Mouse (Mus musculus) E14TG2a.4 (cell line): Measurements from ENCODE around the gene Aipl1.
A peak's percentile ranks its signal among the peaks of the same experiment; 100 is the strongest.

ENCODE experiments used
- H3K27me3 ChIP-seq: 2 replicates; pipeline ENCODE4 v1.6.1; 2014; ENCODE audit warnings: low read length, control low read depth; ENCODE audit not compliant: insufficient read depth
- H3K36me3 ChIP-seq: 2 replicates; pipeline ENCODE4 v1.6.1; 2014; ENCODE audit warnings: low read length, control low read depth; ENCODE audit not compliant: insufficient read depth
- H3K4me1 ChIP-seq: replicated peaks from 2 replicates; pipeline ENCODE4 v1.6.1; 2014; ENCODE audit warnings: low read depth, low read length, control low read depth
- H3K4me3 ChIP-seq: replicated peaks from 2 replicates; pipeline ENCODE4 v1.5.1; 2014; ENCODE audit warnings: mild to moderate bottlenecking, low read length
- H3K9me3 ChIP-seq: 2 replicates; pipeline ENCODE4 v1.6.1; 2014; ENCODE audit warnings: low read length, control low read depth
- CTCF ChIP-seq: conservative IDR thresholded peaks from 2 replicates; pipeline ENCODE4 v1.5.1; 2014; ENCODE audit warnings: low read length
- NANOG ChIP-seq: IDR thresholded peaks from 2 replicates; pipeline ENCODE4 v1.6.1; 2014; ENCODE audit warnings: borderline replicate concordance, low read length, mixed read lengths
- POU5F1 ChIP-seq: IDR thresholded peaks from 2 replicates; pipeline ENCODE4 v1.6.1; 2014; ENCODE audit warnings: low read length, borderline replicate concordance

Aipl1 gene

DNA sequence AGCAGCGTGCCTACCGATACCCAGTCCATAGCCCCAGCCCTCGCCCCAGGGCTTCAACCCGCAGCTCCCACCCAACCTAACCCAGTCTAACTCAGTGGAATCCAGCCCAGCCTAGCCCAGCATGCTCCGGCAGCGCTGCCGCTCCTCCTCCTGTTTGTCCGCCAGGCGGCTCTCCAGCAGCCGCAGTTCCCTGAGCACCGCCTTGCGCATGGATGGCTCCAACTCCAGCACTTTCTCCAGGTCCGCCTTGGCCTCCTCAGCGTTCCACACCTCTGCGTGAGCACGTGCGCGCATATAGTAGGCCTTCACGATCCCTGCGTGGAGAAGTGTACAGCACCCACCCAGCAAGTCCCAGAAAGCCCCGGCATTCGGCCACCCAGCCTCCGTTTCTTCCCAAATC, 8.2 kb downstream of the Aipl1 start:
- H3K27me3 ChIP-seq: peaks cover 44% of the 10 kb centered on the region
- H3K4me1 ChIP-seq: peaks cover 29% of the 10 kb centered on the region
- H3K9me3 ChIP-seq: peaks cover 12% of the 10 kb centered on the region; the same call in 1 of the 2 replicates
- no peak for TF ChIP-seq POU5F1
- TF ChIP-seq CTCF: peak; percentile 19
- TF ChIP-seq NANOG: no peak
- H3K36me3 ChIP-seq: no peaks in the 10 kb centered on the region
- no peak overlapping the region for H3K4me3 ChIP-seq

- peaks cover 44% of the 10 kb centered on the region for H3K27me3 ChIP-seq
- H3K9me3 ChIP-seq: peaks cover 12% of the 10 kb centered on the region; the same call in 1 of the 2 replicates
- H3K4me1 ChIP-seq: peaks cover 31% of the 10 kb centered on the region
- TF ChIP-seq NANOG (no peak), CTCF (no peak), POU5F1 (no peak)
- no peak overlapping the region for H3K4me3 ChIP-seq
- no peaks in the 10 kb centered on the region for H3K36me3 ChIP-seq
These were observed 9.5 kb downstream of the Aipl1 start for GRCm38 (mm10) chr11:72027836-72028235.

- peaks cover 29% of the 10 kb centered on the region for H3K4me1 ChIP-seq
- peaks cover 37% of the 10 kb centered on the region for H3K27me3 ChIP-seq
- H3K9me3 ChIP-seq: peaks cover 12% of the 10 kb centered on the region; the same call in 1 of the 2 replicates
- no peak for TF ChIP-seq POU5F1
- no peak for TF ChIP-seq CTCF
- no peak for TF ChIP-seq NANOG
- no peak overlapping the region for H3K4me3 ChIP-seq
- H3K36me3 ChIP-seq: no peaks in the 10 kb centered on the region
These were observed 10.8 kb downstream of the Aipl1 start for GRCm38 (mm10) chr11:72026516-72026915.

DNA sequence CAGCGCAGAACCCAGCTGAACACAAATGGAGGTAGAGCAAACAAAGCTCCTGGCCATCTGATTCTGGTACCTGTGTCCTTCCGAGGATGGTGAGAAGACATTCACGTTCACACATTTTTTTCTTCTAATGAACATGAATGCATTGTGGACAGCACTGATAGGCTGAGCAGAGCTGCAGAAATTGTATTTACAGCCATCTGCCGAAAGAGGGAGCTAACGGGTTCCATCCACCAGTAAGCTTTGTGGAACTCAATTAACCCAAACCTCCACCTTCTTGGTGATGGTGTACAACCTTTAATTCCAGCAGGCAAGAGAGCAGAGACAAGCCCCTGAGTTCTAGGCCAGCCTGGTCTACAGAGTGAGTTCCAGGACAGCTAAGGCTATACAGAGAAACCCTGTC, 11.5 kb downstream of the Aipl1 start:
- Histone ChIP-seq H3K9me3 (peaks cover 12% of the 10 kb centered on the region; the same call in 1 of the 2 replicates), H3K4me3 (no peak overlapping the region), H3K27me3 (peaks cover 36% of the 10 kb centered on the region), H3K4me1 (peaks cover 22% of the 10 kb centered on the region), H3K36me3 (no peaks in the 10 kb centered on the region)
- TF ChIP-seq POU5F1 (no peak), CTCF (peak; percentile 71)

DNA sequence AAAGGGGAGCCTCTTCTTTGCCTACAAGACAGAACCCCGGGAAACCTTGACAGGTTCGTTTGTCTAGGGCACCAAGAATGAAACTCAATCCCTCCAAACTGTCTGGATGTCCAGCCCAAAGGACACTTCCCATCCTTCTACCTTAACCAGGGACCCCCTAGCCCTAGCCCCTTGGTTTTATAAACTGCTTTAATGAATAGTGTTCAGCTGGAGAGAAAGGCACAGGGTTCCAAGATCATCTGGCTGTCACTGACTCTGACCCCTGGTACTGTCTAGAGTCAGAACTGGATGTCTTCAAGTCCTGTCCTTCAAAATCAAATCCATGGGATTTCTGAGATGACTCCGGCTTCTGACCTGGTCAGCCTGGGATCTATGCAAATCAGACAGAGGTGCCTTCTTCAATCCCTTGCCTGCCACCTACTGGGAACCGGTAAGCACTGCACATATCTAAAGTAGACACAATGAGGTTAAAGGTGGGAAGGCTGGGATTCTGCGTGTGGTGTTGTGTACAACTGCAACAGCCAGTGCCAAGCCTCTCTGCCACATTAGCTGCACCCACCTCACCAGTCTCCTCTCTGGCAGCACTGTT, 13.0 kb downstream of the Aipl1 start:
- H3K4me3 ChIP-seq: no peak overlapping the region
- H3K36me3 ChIP-seq: no peaks in the 10 kb centered on the region
- no peaks in the 10 kb centered on the region for H3K9me3 ChIP-seq
- H3K27me3 ChIP-seq: peaks cover 25% of the 10 kb centered on the region
- peaks cover 19% of the 10 kb centered on the region for H3K4me1 ChIP-seq
- TF ChIP-seq POU5F1 (no peak), CTCF (peak; percentile 59)

- no peak overlapping the region for H3K4me3 ChIP-seq
- H3K36me3 ChIP-seq: no peaks in the 10 kb centered on the region
- peaks cover 13% of the 10 kb centered on the region for H3K4me1 ChIP-seq
- TF ChIP-seq NANOG (no peak), CTCF (peak; percentile 85), POU5F1 (no peak)
- no peaks in the 10 kb centered on the region for H3K9me3 ChIP-seq
- H3K27me3 ChIP-seq: peaks cover 22% of the 10 kb centered on the region
These were observed 13.7 kb downstream of the Aipl1 start for GRCm38 (mm10) chr11:72023581-72023980.

DNA sequence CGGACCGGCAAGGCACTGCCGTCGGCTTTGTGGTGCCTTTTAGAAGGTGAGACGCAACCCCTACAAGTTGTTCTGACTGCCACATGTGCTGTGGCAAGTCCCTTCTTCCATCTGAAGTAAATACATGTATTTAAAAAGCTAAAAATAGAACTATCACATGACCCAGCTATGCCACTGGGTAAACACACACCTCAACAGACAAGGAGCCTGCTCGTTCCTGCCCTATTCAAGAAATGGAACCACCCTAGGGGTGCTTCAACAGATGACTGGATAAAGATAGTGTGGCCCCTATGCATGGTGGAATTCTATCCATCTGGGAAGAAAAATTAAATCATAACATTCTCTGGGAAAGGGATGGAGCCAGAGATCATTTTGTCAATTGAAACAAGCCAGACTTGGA, 14.5 kb downstream of the Aipl1 start:
- TF ChIP-seq POU5F1 (no peak), NANOG (no peak), CTCF (no peak)

GRCm38 (mm10) chr11:72021015-72021414, 16.3 kb downstream of the Aipl1 start:
- no peaks in the 10 kb centered on the region for H3K9me3 ChIP-seq
- H3K36me3 ChIP-seq: no peaks in the 10 kb centered on the region
- TF ChIP-seq POU5F1 (no peak), CTCF (no peak), NANOG (no peak)
- H3K4me1 ChIP-seq: peaks cover 10% of the 10 kb centered on the region
- no peak overlapping the region for H3K4me3 ChIP-seq
- H3K27me3 ChIP-seq: peaks cover 10% of the 10 kb centered on the region; the same call in 1 of the 2 replicates

More for the DNA sequence above, 14.5 kb downstream of the Aipl1 start:
- H3K36me3 ChIP-seq: no peaks in the 10 kb centered on the region
- H3K4me3 ChIP-seq: no peak overlapping the region
- H3K27me3 ChIP-seq: peaks cover 19% of the 10 kb centered on the region
- peaks cover 13% of the 10 kb centered on the region for H3K4me1 ChIP-seq
- no peaks in the 10 kb centered on the region for H3K9me3 ChIP-seq

DNA sequence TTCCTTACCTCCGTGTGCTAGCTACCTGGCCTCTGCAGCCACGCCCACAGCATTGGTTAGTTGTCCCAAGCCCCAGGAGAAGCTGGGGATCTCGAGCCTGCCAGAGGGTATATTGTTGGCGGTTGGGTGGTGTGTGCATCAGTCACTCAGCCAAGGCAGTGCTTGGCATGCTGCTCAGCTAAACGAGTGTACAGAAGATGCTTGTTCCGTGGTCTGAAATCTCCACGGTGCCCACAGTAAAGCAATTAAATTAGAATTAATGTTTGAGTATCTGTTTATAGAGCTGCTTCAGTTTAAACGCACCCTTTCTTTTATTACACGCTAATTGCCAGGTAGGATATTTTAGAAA, 20.1 kb downstream of the Aipl1 start:
- peaks cover 10% of the 10 kb centered on the region; the same call in 1 of the 2 replicates for H3K27me3 ChIP-seq
- H3K36me3 ChIP-seq: no peaks in the 10 kb centered on the region
- no peak overlapping the region for H3K4me3 ChIP-seq
- H3K9me3 ChIP-seq: no peaks in the 10 kb centered on the region
- H3K4me1 ChIP-seq: peaks cover 3% of the 10 kb centered on the region
- TF ChIP-seq CTCF (no peak), NANOG (no peak), POU5F1 (no peak)
